Mouse (Mus musculus): ENCODE results near the gene Ntrk3. TPM values are rescaled to one million over a fixed set of nuclear protein-coding genes. Genes with fewer than 3 reads are reported as not detected.

Ntrk3 gene
- total RNA-seq, 2 experiments from 2014 or later = not detected

GRCm38 (mm10) chr7:78548721-78549120 is 189.1 kb downstream of the Ntrk3 start:
- no peak for ATAC-seq (replicated peaks; ENCODE audit: low FRiP score, poor library complexity, severe bottlenecking)

DNA sequence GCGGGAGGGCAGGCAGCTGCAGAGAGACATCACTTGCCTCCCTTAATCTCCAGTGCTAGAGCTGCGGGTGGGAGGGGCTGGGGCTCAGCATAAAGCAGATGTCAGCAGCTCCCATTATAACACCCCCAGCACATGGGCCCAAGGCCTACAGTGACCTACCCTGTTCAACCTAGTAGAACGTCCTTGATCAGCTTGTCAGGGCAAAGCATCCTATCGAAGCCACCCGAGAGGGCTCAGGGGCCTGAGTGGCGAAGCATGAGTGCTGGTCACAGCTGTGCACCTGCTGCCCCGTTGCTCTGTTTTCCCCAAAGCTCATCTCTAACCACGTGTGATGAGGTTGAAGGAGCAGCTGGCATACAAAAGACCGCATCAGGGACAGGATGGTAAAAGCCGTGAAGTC is 191.3 kb downstream of the Ntrk3 start:
- ATAC-seq (replicated peaks; ENCODE audit: low FRiP score, poor library complexity, severe bottlenecking) = no peak

DNA sequence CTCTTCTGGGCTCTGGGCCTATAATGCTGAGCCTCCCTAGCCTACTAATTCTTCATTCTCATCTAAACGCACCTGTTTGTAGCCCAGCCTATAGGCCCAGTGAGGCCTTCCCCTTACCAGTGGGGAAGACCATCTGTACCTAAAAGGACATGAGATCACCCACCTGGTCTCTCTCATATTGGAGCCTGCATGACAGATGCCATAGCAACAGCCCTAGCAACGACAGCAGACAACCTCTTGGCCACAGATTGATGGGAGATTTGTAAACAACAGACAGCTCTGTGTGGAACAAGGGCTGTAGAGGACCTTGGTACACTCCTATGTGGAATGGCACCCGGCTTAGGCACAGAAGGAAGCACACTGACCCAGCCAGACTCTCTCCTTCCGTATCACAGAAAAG is 195.3 kb downstream of the Ntrk3 start:
- ATAC-seq (replicated peaks; ENCODE audit: low FRiP score, poor library complexity, severe bottlenecking) = no peak

DNA sequence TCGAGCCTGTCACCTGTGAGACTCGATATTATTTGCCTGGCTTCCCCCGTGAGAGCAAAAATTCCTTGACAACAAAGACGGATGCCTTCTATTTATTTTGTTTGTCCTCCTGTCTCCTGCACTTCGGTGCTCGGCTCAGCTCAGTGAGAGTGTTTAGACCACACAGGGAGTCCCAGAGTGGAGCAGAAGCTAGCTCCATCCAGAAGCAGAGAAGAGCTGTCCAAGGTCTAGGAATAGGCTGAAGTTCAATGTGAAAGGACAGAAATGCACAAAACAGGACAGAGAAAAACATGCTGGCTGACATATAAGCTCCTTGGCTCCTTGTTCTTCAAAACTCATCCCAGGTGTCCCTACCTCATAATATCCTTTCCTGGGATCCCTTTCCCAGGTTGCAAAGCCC is 207.5 kb downstream of the Ntrk3 start:
- ATAC-seq (replicated peaks; ENCODE audit: low FRiP score, poor library complexity, severe bottlenecking) = no peak

DNA sequence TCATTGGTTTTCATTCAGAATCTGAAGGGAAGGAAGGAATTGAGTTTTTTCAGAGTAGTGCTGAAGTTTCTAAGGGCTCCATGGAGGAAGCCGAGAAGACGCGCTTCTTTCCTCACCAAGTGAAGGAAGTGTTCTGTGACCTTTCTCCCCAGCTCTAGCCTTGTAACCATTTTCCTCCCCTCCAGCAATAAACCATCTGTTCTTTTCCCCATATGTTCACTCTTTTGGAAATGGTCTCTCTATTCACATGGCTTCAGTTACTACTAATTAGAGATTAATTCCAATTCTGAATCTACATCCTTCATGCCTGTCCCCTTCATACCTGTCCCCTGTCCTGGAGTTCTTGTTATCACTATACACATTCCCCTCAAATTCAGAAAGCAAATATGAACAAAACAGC is 209.8 kb downstream of the Ntrk3 start:
- ATAC-seq (replicated peaks; ENCODE audit: low FRiP score, poor library complexity, severe bottlenecking) = no peak

- no peak for ATAC-seq (replicated peaks; ENCODE audit: low FRiP score, poor library complexity, severe bottlenecking)
Measured at GRCm38 (mm10) chr7:78527564-78527963, 210.2 kb downstream of the Ntrk3 start.

- ATAC-seq (replicated peaks; ENCODE audit: low FRiP score, poor library complexity, severe bottlenecking) = no peak
Measured at GRCm38 (mm10) chr7:78520243-78520927, 217.4 kb downstream of the Ntrk3 start.

- no peak for ATAC-seq (replicated peaks; ENCODE audit: low FRiP score, poor library complexity, severe bottlenecking)
Measured at GRCm38 (mm10) chr7:78519689-78520088, 218.1 kb downstream of the Ntrk3 start.

GRCm38 (mm10) chr7:78518760-78519363 is 218.9 kb downstream of the Ntrk3 start:
- no peak for ATAC-seq (replicated peaks; ENCODE audit: low FRiP score, poor library complexity, severe bottlenecking)

DNA sequence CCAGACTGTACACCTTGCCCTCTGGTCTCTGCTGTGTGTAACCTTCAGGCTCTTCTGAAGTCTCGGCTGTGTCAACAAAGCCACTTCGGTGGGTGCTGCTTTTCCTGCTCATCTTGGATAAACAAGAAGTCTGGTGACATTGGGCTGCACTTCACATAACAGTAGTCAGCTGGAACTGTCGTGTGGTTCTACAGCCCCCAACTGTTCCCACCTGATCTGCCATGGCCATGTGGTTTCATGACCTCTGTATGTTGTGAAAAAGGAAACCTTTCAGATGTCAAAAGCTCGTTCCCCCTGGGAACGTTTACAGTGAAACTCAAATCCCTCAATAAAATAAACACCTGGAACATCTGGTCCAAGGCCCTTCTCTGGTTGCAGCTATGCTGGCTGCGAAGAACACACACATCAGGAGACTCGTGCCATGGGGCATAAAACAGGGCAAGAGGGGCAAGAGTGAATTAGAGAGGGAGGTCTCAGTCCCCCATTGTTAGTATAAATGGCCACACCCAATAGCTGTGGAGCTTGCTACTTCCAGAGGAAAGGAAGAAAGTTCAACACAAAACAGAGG is 222.7 kb downstream of the Ntrk3 start:
- no peak for ATAC-seq (replicated peaks; ENCODE audit: low FRiP score, poor library complexity, severe bottlenecking)

GRCm38 (mm10) chr7:78507032-78507611 is 230.7 kb downstream of the Ntrk3 start:
- no peak for ATAC-seq (replicated peaks; ENCODE audit: low FRiP score, poor library complexity, severe bottlenecking)

DNA sequence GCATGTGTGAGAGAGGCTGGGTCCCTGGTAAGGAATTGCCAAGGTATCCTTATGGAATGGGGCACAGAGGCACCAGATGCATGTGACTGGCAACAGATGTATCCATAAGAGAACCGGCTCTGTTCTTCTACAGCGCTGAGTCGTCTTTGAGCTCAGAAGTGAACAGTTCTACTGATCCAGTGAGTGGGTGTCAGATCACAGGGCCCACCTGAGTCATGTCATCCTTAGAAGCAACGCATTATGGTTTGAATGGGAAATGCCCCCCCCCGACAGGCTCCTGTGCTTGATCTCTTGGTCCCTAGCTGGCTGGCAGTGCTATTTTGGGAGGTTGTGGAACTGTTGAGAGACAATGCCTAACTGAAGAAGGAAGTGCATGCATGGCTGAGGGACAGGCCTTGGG is 236.9 kb downstream of the Ntrk3 start:
- ATAC-seq (replicated peaks; ENCODE audit: low FRiP score, poor library complexity, severe bottlenecking) = no peak

DNA sequence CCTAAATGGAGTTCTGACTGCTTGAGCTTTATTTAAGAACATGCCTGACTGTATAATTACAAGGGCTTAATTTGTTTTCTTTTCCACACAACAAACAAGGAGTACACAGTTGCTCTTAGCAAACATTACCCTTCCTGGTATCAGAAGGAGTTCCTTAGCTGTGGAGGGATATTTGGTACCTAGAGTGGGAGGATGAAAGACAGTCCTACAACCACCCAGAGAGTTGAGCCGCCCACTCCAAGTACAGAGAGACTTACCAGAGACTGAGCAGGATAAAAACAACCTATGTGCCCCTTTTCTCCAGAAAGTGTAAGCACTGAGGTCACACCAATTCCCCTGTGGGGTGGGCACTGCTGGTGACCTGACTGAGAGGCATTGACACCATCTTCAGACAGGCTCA is 237.8 kb downstream of the Ntrk3 start:
- no peak for ATAC-seq (replicated peaks; ENCODE audit: low FRiP score, poor library complexity, severe bottlenecking)

GRCm38 (mm10) chr7:78498356-78498755 is 239.5 kb downstream of the Ntrk3 start:
- ATAC-seq (replicated peaks; ENCODE audit: low FRiP score, poor library complexity, severe bottlenecking) = no peak

- ATAC-seq (replicated peaks; ENCODE audit: low FRiP score, poor library complexity, severe bottlenecking) = no peak
Measured at GRCm38 (mm10) chr7:78497819-78498218, 240.0 kb downstream of the Ntrk3 start.

GRCm38 (mm10) chr7:78493591-78493990 is 244.2 kb downstream of the Ntrk3 start:
- ATAC-seq (replicated peaks; ENCODE audit: low FRiP score, poor library complexity, severe bottlenecking) = no peak

DNA sequence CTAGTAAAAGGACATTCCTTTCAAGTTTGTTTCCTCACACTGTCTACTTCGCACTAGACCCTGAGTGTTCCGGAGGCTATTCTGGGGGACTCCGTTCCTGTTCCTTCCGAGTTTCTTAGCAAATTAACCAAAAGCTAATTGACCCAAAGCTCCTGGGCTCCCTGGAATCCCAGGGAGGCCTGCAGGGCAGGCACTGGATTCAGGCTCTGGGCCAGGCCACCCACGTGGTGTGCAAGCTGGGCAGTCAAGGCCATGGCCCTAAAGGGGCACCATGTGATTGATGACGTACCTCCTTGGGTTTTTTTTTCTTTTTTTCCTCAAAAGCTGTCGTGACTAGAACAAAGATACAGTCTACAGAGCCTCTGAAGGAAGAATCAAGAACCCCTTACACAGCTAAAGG is 246.6 kb downstream of the Ntrk3 start:
- ATAC-seq (replicated peaks; ENCODE audit: low FRiP score, poor library complexity, severe bottlenecking) = no peak

- no peak for ATAC-seq (replicated peaks; ENCODE audit: low FRiP score, poor library complexity, severe bottlenecking)
Measured at GRCm38 (mm10) chr7:78484290-78484689, 253.5 kb downstream of the Ntrk3 start.

DNA sequence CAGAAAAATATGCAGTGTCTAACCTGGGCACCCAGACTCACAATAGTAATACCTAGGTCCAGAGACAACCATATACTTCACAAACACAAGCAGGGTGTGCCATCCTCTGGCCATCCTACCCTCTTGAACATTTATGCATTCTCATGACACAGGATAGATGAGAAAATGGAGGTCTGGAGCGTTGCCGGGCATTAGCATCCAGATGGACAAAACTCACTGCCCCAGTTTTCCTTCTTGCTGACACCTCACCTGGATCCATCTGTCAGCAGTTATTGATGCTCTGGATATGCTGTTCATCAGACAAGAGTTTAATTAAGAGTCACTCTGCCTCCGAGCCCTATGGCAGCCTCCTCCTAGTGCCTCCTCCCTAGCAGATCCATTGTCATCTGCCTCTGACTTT is 254.1 kb downstream of the Ntrk3 start:
- no peak for ATAC-seq (replicated peaks; ENCODE audit: low FRiP score, poor library complexity, severe bottlenecking)

GRCm38 (mm10) chr7:78483061-78483460 is 254.8 kb downstream of the Ntrk3 start:
- ATAC-seq (replicated peaks; ENCODE audit: low FRiP score, poor library complexity, severe bottlenecking) = no peak

DNA sequence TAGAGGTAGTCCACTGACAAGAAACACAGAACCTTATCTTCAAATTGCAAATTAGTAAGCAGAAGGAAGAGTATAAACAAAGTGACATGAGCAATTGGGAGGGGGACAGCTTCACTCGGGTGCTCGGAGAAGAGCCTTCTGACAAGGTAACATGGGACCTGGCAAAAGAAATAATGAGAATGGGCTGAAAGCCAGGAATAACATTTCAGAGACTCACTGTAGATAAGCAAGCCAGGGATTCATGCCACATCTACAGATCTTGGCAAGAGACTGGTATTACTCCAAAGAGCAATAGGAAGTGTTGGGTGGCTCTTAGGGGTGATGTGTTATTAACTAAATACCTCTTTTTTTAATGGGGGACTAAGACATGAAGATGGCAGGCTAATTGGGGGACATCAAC is 258.9 kb downstream of the Ntrk3 start:
- ATAC-seq (replicated peaks; ENCODE audit: low FRiP score, poor library complexity, severe bottlenecking) = no peak
